Mouse (Mus musculus) forebrain, embryonic 16.5 days (tissue): Measurements from ENCODE around the gene Gm35549. TPM values are rescaled to one million over a fixed set of nuclear protein-coding genes. Genes with fewer than 3 reads are reported as not detected.

ENCODE experiments used
- ATAC-seq: fragments of 200-750 bp; cut with Nextera tagmentation; 2 replicates; pipeline ENCODE4 v1.8.0; 2017; ENCODE audit warnings: mild to moderate bottlenecking, moderate library complexity
- H3K27ac ChIP-seq: fragments of 300-500 bp; sonication (generic); 2 replicates; pipeline ENCODE4 v1.5.1; 2014; ENCODE audit warnings: low read length, control low read depth
- H3K27me3 ChIP-seq: fragments of 300-500 bp; sonication (generic); replicated peaks from 2 replicates; pipeline ENCODE4 v1.6.1; 2014; ENCODE audit warnings: low read length; ENCODE audit not compliant: control insufficient read depth, insufficient read depth
- H3K36me3 ChIP-seq: fragments of 300-500 bp; sonication (generic); 2 replicates; pipeline ENCODE4 v1.6.1; 2014; ENCODE audit not compliant: control insufficient read depth, insufficient read depth
- H3K4me1 ChIP-seq: fragments of 300-500 bp; sonication (generic); replicated peaks from 2 replicates; pipeline ENCODE4 v1.6.1; 2014; ENCODE audit warnings: low read length; ENCODE audit not compliant: control insufficient read depth, insufficient read depth
- H3K4me2 ChIP-seq: fragments of 300-500 bp; sonication (generic); 2 replicates; pipeline ENCODE4 v1.6.1; 2014; ENCODE audit warnings: mild to moderate bottlenecking, low read length, control low read depth
- H3K4me3 ChIP-seq: fragments of 300-500 bp; sonication (generic); replicated peaks from 2 replicates; pipeline ENCODE4 v1.5.1; 2014; ENCODE audit warnings: mild to moderate bottlenecking, low read length, control low read depth
- H3K9ac ChIP-seq: fragments of 300-500 bp; sonication (generic); replicated peaks from 2 replicates; pipeline ENCODE4 v1.6.1; 2014; ENCODE audit warnings: low read depth, low read length, control low read depth
- H3K9me3 ChIP-seq: fragments of 300-500 bp; sonication (generic); 2 replicates; pipeline ENCODE4 v1.6.1; 2016; ENCODE audit warnings: low read length; ENCODE audit not compliant: control insufficient read depth
- WGBS: fragments of 180-500 bp; shearing (Covaris S2); extraction: QIAGEN DNeasy Blood & Tissue Kit; methylation state at CpG from one replicate; pipeline ENCODE4 v1.1.7; 2014; 5-methylcytosine and 5-hydroxymethylcytosine counted together
- polyA plus RNA-seq: library from polyadenylated mRNA; unstranded; fragments of >200 nt; fragmentation: Nextera tagmentation; extraction: Ambion mirVana; gene quantifications from 2 replicates; pipeline ENCODE4 v1.2.1, GENCODE M21; 2015

Gene Gm35549
- polyA plus RNA-seq, 1 experiment from 2014 or later = 0.99 TPM

GRCm38 (mm10) chr9:122810212-122810611 is 33.6 kb downstream of the Gm35549 start:
- Histone ChIP-seq H3K9me3 (no peaks in the 10 kb centered on the region), H3K9ac (no peak overlapping the region), H3K4me2 (no peak overlapping the region), H3K36me3 (no peaks in the 10 kb centered on the region), H3K27me3 (no peaks in the 10 kb centered on the region), H3K27ac (no peak overlapping the region), H3K4me3 (no peak overlapping the region), H3K4me1 (peaks cover 8% of the 10 kb centered on the region)
- whole genome bisulfite sequencing = 90% methylated on average over 3 of the region's 3 CpGs
- ATAC-seq = no peak

- H3K9me3 ChIP-seq = no peaks in the 10 kb centered on the region
- ATAC-seq = no peak
- no peak overlapping the region for H3K4me3 ChIP-seq
- 98% methylated on average over 2 of the region's 2 CpGs for whole genome bisulfite sequencing
- peaks cover 8% of the 10 kb centered on the region for H3K4me1 ChIP-seq
- H3K27ac ChIP-seq = no peak overlapping the region
- no peak overlapping the region for H3K4me2 ChIP-seq
- no peaks in the 10 kb centered on the region for H3K36me3 ChIP-seq
- no peaks in the 10 kb centered on the region for H3K27me3 ChIP-seq
- H3K9ac ChIP-seq = no peak overlapping the region
Observed at GRCm38 (mm10) chr9:122807186-122807585, 36.6 kb downstream of the Gm35549 start.

GRCm38 (mm10) chr9:122805845-122806341 is 37.9 kb downstream of the Gm35549 start:
- Histone ChIP-seq H3K9me3 (no peaks in the 10 kb centered on the region), H3K4me2 (peak overlapping the region; percentile 79), H3K4me1 (peaks cover 8% of the 10 kb centered on the region), H3K36me3 (no peaks in the 10 kb centered on the region), H3K4me3 (peak overlapping the region; percentile 82), H3K27me3 (no peaks in the 10 kb centered on the region), H3K9ac (peak overlapping the region; percentile 82), H3K27ac (peak overlapping the region; percentile 96)
- ATAC-seq = no peak
- 10% methylated on average over 10 of the region's 10 CpGs for WGBS

- peak within 1 kb of the TSS; percentile 79 for H3K4me2 ChIP-seq
- H3K36me3 ChIP-seq = no peaks in the 10 kb centered on the region
- peaks cover 8% of the 10 kb centered on the region for H3K4me1 ChIP-seq
- peak within 1 kb of the TSS; percentile 82 for H3K4me3 ChIP-seq
- H3K9me3 ChIP-seq = no peaks in the 10 kb centered on the region
- peak; percentile 99 for ATAC-seq
- peak within 1 kb of the TSS; percentile 82 for H3K9ac ChIP-seq
- 0 out of 2 replicates have a peak, but pooled peaks cover under 1% of the 10 kb centered on the region for H3K27me3 ChIP-seq
- 7% methylated on average over 41 of the region's 42 CpGs for WGBS
- H3K27ac ChIP-seq = peak within 1 kb of the TSS; percentile 96
Observed at GRCm38 (mm10) chr9:122805053-122805844, 38.6 kb downstream of the Gm35549 start, which contains the start of gene Tcaim. Tcaim (plus strand) TSS chr9:122805539.

GRCm38 (mm10) chr9:122786534-122786933 is 57.3 kb downstream of the Gm35549 start:
- WGBS = 97% methylated on average over 1 of the region's 1 CpGs
- no peaks in the 10 kb centered on the region for H3K36me3 ChIP-seq
- no peaks in the 10 kb centered on the region for H3K9me3 ChIP-seq
- H3K9ac ChIP-seq = no peak overlapping the region
- ATAC-seq = no peak
- H3K27me3 ChIP-seq = no peaks in the 10 kb centered on the region
- H3K4me2 ChIP-seq = no peak overlapping the region
- H3K27ac ChIP-seq = no peak overlapping the region
- no peak overlapping the region for H3K4me3 ChIP-seq
- no peaks in the 10 kb centered on the region for H3K4me1 ChIP-seq

- no peaks in the 10 kb centered on the region for H3K36me3 ChIP-seq
- WGBS = 71% methylated on average over 5 of the region's 5 CpGs
- H3K9me3 ChIP-seq = no peaks in the 10 kb centered on the region
- H3K4me1 ChIP-seq = no peaks in the 10 kb centered on the region
- ATAC-seq = no peak
- no peak overlapping the region for H3K4me2 ChIP-seq
- H3K27me3 ChIP-seq = no peaks in the 10 kb centered on the region
- no peak overlapping the region for H3K27ac ChIP-seq
- no peak overlapping the region for H3K4me3 ChIP-seq
- H3K9ac ChIP-seq = no peak overlapping the region
Observed at GRCm38 (mm10) chr9:122785231-122785630, 58.6 kb downstream of the Gm35549 start.

Other genes with a start within 250 kb of the Gm35549 start
- not detected in 2 replicates for gene Topaz1, start 96.7 kb downstream of the Gm35549 start, polyA plus RNA-seq
- 7.8 and 9.3 TPM in 2 replicates for gene Tcaim, start 38.5 kb downstream of the Gm35549 start, polyA plus RNA-seq
- gene Zfp445, start 22.0 kb upstream of the Gm35549 start, polyA plus RNA-seq = 132 and 142 TPM in 2 replicates
- 3.2 and 5.8 TPM in 2 replicates for gene Zkscan7, start 41.6 kb upstream of the Gm35549 start, polyA plus RNA-seq
- 20.8 and 23.1 TPM in 2 replicates for gene Zfp105, start 79.0 kb upstream of the Gm35549 start, polyA plus RNA-seq
- gene 1110059G10Rik, start 107.0 kb upstream of the Gm35549 start, polyA plus RNA-seq = 32.9 and 34.0 TPM in 2 replicates
- gene Kif15, start 107.0 kb upstream of the Gm35549 start, polyA plus RNA-seq = 26.1 and 26.8 TPM in 2 replicates
- 21.5 and 23.3 TPM in 2 replicates for gene Tmem42, start 177.3 kb upstream of the Gm35549 start, polyA plus RNA-seq
- gene Tgm4, start 190.7 kb upstream of the Gm35549 start, polyA plus RNA-seq = 0.35 and 0.73 TPM in 2 replicates